Mouse (Mus musculus): ENCODE results near the gene Cd180. TPM values are rescaled to one million over a fixed set of nuclear protein-coding genes. Genes with fewer than 3 reads are reported as not detected.
A peak's percentile ranks its signal among the peaks of the same experiment; 100 is the strongest.

The Cd180 gene
- polyA plus RNA-seq, 1 experiment from 2014 or later = 0.55 TPM

GRCm38 (mm10) chr13:102739720-102740535 is 46.6 kb downstream of the Cd180 start:
- Histone ChIP-seq H3K4me2 (ENCODE audit: low read length) (no peak overlapping the region), H3K9ac (ENCODE audit: low read length) (no peak overlapping the region), H3K9me3 (ENCODE audit: control insufficient read depth, low read length) (no peaks in the 10 kb centered on the region), H3K27me3 (replicated peaks; ENCODE audit: control insufficient read depth, insufficient read depth, low read length) (no peaks in the 10 kb centered on the region), H3K36me3 (ENCODE audit: control insufficient read depth, insufficient read depth, low read length) (peaks cover 78% of the 10 kb centered on the region), H3K4me3 (ENCODE audit: low read depth, low read length) (no peak overlapping the region), H3K27ac (ENCODE audit: low read depth) (no peak overlapping the region), H3K4me1 (replicated peaks; ENCODE audit: control insufficient read depth, insufficient read depth, low read length) (no peaks in the 10 kb centered on the region)
- ATAC-seq (replicated peaks; ENCODE audit: low FRiP score, low TSS enrichment, low read depth) = no peak
- 88% methylated on average over 13 of the region's 13 CpGs for WGBS
- peak; percentile 9 for DNase-seq (ENCODE audit: low spot score)

- ATAC-seq (replicated peaks; ENCODE audit: low FRiP score, low TSS enrichment, low read depth) (no peak), DNase-seq (ENCODE audit: low spot score) (peak; percentile 64)
- H3K4me2 ChIP-seq (ENCODE audit: low read length) = no peak overlapping the region
- H3K4me1 ChIP-seq (replicated peaks; ENCODE audit: control insufficient read depth, insufficient read depth, low read length) = no peaks in the 10 kb centered on the region
- WGBS = 66% methylated on average over 9 of the region's 9 CpGs
- H3K4me3 ChIP-seq (ENCODE audit: low read depth, low read length) = no peak overlapping the region
- H3K27ac ChIP-seq (ENCODE audit: low read depth) = no peak overlapping the region
- H3K36me3 ChIP-seq (ENCODE audit: control insufficient read depth, insufficient read depth, low read length) = peaks cover 61% of the 10 kb centered on the region
- no peaks in the 10 kb centered on the region for H3K27me3 ChIP-seq (replicated peaks; ENCODE audit: control insufficient read depth, insufficient read depth, low read length)
- no peaks in the 10 kb centered on the region for H3K9me3 ChIP-seq (ENCODE audit: control insufficient read depth, low read length)
- H3K9ac ChIP-seq (ENCODE audit: low read length) = no peak overlapping the region
Measured at GRCm38 (mm10) chr13:102744481-102745269, 51.3 kb downstream of the Cd180 start.

GRCm38 (mm10) chr13:102745270-102745600 is 51.9 kb downstream of the Cd180 start:
- WGBS = 90% methylated on average over 3 of the region's 3 CpGs
- Histone ChIP-seq H3K4me3 (ENCODE audit: low read depth, low read length) (no peak overlapping the region), H3K27me3 (replicated peaks; ENCODE audit: control insufficient read depth, insufficient read depth, low read length) (no peaks in the 10 kb centered on the region), H3K36me3 (ENCODE audit: control insufficient read depth, insufficient read depth, low read length) (peaks cover 61% of the 10 kb centered on the region), H3K4me1 (replicated peaks; ENCODE audit: control insufficient read depth, insufficient read depth, low read length) (no peaks in the 10 kb centered on the region), H3K9me3 (ENCODE audit: control insufficient read depth, low read length) (no peaks in the 10 kb centered on the region), H3K9ac (ENCODE audit: low read length) (no peak overlapping the region), H3K4me2 (ENCODE audit: low read length) (no peak overlapping the region), H3K27ac (ENCODE audit: low read depth) (no peak overlapping the region)
- no peak for ATAC-seq (replicated peaks; ENCODE audit: low FRiP score, low TSS enrichment, low read depth)
- DNase-seq (ENCODE audit: low spot score) = no peak

- no peak for DNase-seq (ENCODE audit: low spot score)
Measured at GRCm38 (mm10) chr13:102745626-102746342, 52.4 kb downstream of the Cd180 start.

GRCm38 (mm10) chr13:102746803-102747561 is 53.6 kb downstream of the Cd180 start:
- DNase-seq (ENCODE audit: low spot score) (no peak), ATAC-seq (replicated peaks; ENCODE audit: low FRiP score, low TSS enrichment, low read depth) (no peak)
- 91% methylated on average over 17 of the region's 17 CpGs for WGBS
- no peak overlapping the region for H3K9ac ChIP-seq (ENCODE audit: low read length)
- no peaks in the 10 kb centered on the region for H3K4me1 ChIP-seq (replicated peaks; ENCODE audit: control insufficient read depth, insufficient read depth, low read length)
- no peak overlapping the region for H3K4me3 ChIP-seq (ENCODE audit: low read depth, low read length)
- H3K36me3 ChIP-seq (ENCODE audit: control insufficient read depth, insufficient read depth, low read length) = peaks cover 61% of the 10 kb centered on the region
- H3K27ac ChIP-seq (ENCODE audit: low read depth) = no peak overlapping the region
- H3K9me3 ChIP-seq (ENCODE audit: control insufficient read depth, low read length) = no peaks in the 10 kb centered on the region
- no peaks in the 10 kb centered on the region for H3K27me3 ChIP-seq (replicated peaks; ENCODE audit: control insufficient read depth, insufficient read depth, low read length)
- no peak overlapping the region for H3K4me2 ChIP-seq (ENCODE audit: low read length)

More at GRCm38 (mm10) chr13:102745626-102746342, 52.4 kb downstream of the Cd180 start:
- H3K9ac ChIP-seq (ENCODE audit: low read length) = no peak overlapping the region
- WGBS = 87% methylated on average over 9 of the region's 9 CpGs
- no peaks in the 10 kb centered on the region for H3K9me3 ChIP-seq (ENCODE audit: control insufficient read depth, low read length)
- no peak overlapping the region for H3K4me2 ChIP-seq (ENCODE audit: low read length)
- no peaks in the 10 kb centered on the region for H3K27me3 ChIP-seq (replicated peaks; ENCODE audit: control insufficient read depth, insufficient read depth, low read length)
- peaks cover 65% of the 10 kb centered on the region for H3K36me3 ChIP-seq (ENCODE audit: control insufficient read depth, insufficient read depth, low read length)
- H3K4me3 ChIP-seq (ENCODE audit: low read depth, low read length) = no peak overlapping the region
- H3K4me1 ChIP-seq (replicated peaks; ENCODE audit: control insufficient read depth, insufficient read depth, low read length) = no peaks in the 10 kb centered on the region
- ATAC-seq (replicated peaks; ENCODE audit: low FRiP score, low TSS enrichment, low read depth) = no peak
- H3K27ac ChIP-seq (ENCODE audit: low read depth) = no peak overlapping the region

- DNase-seq (ENCODE audit: low spot score) (no peak), ATAC-seq (replicated peaks; ENCODE audit: low FRiP score, low TSS enrichment, low read depth) (no peak)
- Histone ChIP-seq H3K9ac (ENCODE audit: low read length) (no peak overlapping the region), H3K27me3 (replicated peaks; ENCODE audit: control insufficient read depth, insufficient read depth, low read length) (no peaks in the 10 kb centered on the region), H3K4me1 (replicated peaks; ENCODE audit: control insufficient read depth, insufficient read depth, low read length) (no peaks in the 10 kb centered on the region), H3K9me3 (ENCODE audit: control insufficient read depth, low read length) (no peaks in the 10 kb centered on the region), H3K4me2 (ENCODE audit: low read length) (no peak overlapping the region), H3K27ac (ENCODE audit: low read depth) (no peak overlapping the region), H3K36me3 (ENCODE audit: control insufficient read depth, insufficient read depth, low read length) (peaks cover 65% of the 10 kb centered on the region), H3K4me3 (ENCODE audit: low read depth, low read length) (no peak overlapping the region)
- WGBS = 66% methylated on average over 6 of the region's 6 CpGs
Measured at GRCm38 (mm10) chr13:102749194-102749593, 55.8 kb downstream of the Cd180 start.

- peaks cover 69% of the 10 kb centered on the region for H3K36me3 ChIP-seq (ENCODE audit: control insufficient read depth, insufficient read depth, low read length)
- WGBS = 75% methylated on average over 10 of the region's 10 CpGs
Measured at GRCm38 (mm10) chr13:102749891-102750290, 56.5 kb downstream of the Cd180 start.

More at GRCm38 (mm10) chr13:102749891-102750290, 56.5 kb downstream of the Cd180 start:
- no peak overlapping the region for H3K27ac ChIP-seq (ENCODE audit: low read depth)
- H3K4me2 ChIP-seq (ENCODE audit: low read length) = no peak overlapping the region
- no peaks in the 10 kb centered on the region for H3K27me3 ChIP-seq (replicated peaks; ENCODE audit: control insufficient read depth, insufficient read depth, low read length)
- ATAC-seq (replicated peaks; ENCODE audit: low FRiP score, low TSS enrichment, low read depth) (no peak), DNase-seq (ENCODE audit: low spot score) (no peak)
- H3K4me1 ChIP-seq (replicated peaks; ENCODE audit: control insufficient read depth, insufficient read depth, low read length) = no peaks in the 10 kb centered on the region
- H3K9ac ChIP-seq (ENCODE audit: low read length) = no peak overlapping the region
- H3K9me3 ChIP-seq (ENCODE audit: control insufficient read depth, low read length) = no peaks in the 10 kb centered on the region
- H3K4me3 ChIP-seq (ENCODE audit: low read depth, low read length) = no peak overlapping the region

Data from intestine, embryonic 14.5 days (tissue).